Mouse (Mus musculus) CH12.LX (cell line): ENCODE data around the gene Olfr571. TPM values are rescaled to one million over a fixed set of nuclear protein-coding genes. Genes with fewer than 3 reads are reported as not detected.

ENCODE experiments used
- DNase-seq: peaks from one replicate; pipeline ENCODE4 v3.0.0-alpha.2; 2013; ENCODE audit errors: extremely low read depth
- H3K27ac ChIP-seq: 2 replicates; pipeline ENCODE4 v1.5.1; 2012; ENCODE audit warnings: low read depth, mild to moderate bottlenecking, control low read depth, moderate library complexity; ENCODE audit not compliant: insufficient read depth
- H3K27me3 ChIP-seq: replicated peaks from 2 replicates; pipeline ENCODE3; 2012; ENCODE audit warnings: inconsistent platforms
- H3K36me3 ChIP-seq, 2 experiments: replicated peaks in 1 of 2; 2 replicates each; pipeline versions ENCODE3 to v1.6.1; 2012; ENCODE audit warnings: inconsistent platforms in 1 of 2, low read length in 1 of 2, mild to moderate bottlenecking in 1 of 2, mixed read lengths in 1 of 2, moderate library complexity in 1 of 2; ENCODE audit not compliant: control insufficient read depth in 1 of 2, insufficient read depth in 1 of 2
- H3K4me1 ChIP-seq, 2 experiments: 2 replicates each; pipeline ENCODE4 v1.6.1; 2012; ENCODE audit warnings: inconsistent platforms in 1 of 2, moderate library complexity in 1 of 2; ENCODE audit not compliant: insufficient read depth in 2 of 2, control insufficient read depth in 1 of 2
- H3K4me2 ChIP-seq: 2 replicates; pipeline ENCODE4 v1.6.1; 2012; ENCODE audit warnings: low read depth, mild to moderate bottlenecking, control low read depth; ENCODE audit not compliant: poor library complexity, insufficient read depth, severe bottlenecking
- H3K4me3 ChIP-seq, 3 experiments: fragments of 150-350 bp in 1 of 3; sonication (generic) in 1 of 3; replicated peaks in 1 of 3; 2 replicates each; pipeline versions ENCODE3 to v1.5.1; 2011 to 2012; ENCODE audit warnings: low read depth in 2 of 3, low read length in 2 of 3, mild to moderate bottlenecking in 2 of 3, moderate library complexity in 2 of 3, control low read depth in 1 of 3, improper control_type of control experiment in 1 of 3, inconsistent platforms in 1 of 3, mixed read lengths in 1 of 3; ENCODE audit not compliant: poor library complexity in 1 of 3
- H3K79me2 ChIP-seq: replicated peaks from 2 replicates; pipeline ENCODE4 v1.6.1; 2012; ENCODE audit warnings: mild to moderate bottlenecking, moderate library complexity; ENCODE audit not compliant: control insufficient read depth, poor library complexity, insufficient read depth, severe bottlenecking; ENCODE audit errors: extremely low read depth
- H3K9ac ChIP-seq: 2 replicates; pipeline ENCODE4 v1.6.1; 2012; ENCODE audit warnings: low read depth, mild to moderate bottlenecking, control low read depth, moderate library complexity; ENCODE audit not compliant: insufficient read depth
- H3K9me3 ChIP-seq: replicated peaks from 2 replicates; pipeline ENCODE3; 2012; ENCODE audit warnings: low read length, inconsistent platforms, mixed read lengths
- CHD1 ChIP-seq: IDR thresholded peaks from 2 replicates; pipeline ENCODE4 v1.6.1; 2012; ENCODE audit warnings: low read depth, low read length, improper control_type of control experiment, inconsistent platforms
- CHD2 ChIP-seq: IDR thresholded peaks from 2 replicates; pipeline ENCODE4 v1.6.1; 2011; ENCODE audit warnings: low read length, improper control_type of control experiment
- E2F4 ChIP-seq: IDR thresholded peaks from 2 replicates; pipeline ENCODE4 v1.6.1; 2011; ENCODE audit warnings: low read depth, low read length, improper control_type of control experiment; ENCODE audit not compliant: insufficient replicate concordance
- ELF1 ChIP-seq: IDR thresholded peaks from 2 replicates; pipeline ENCODE4 v1.6.1; 2014; ENCODE audit warnings: low read depth, mild to moderate bottlenecking, inconsistent platforms, low read length, improper control_type of control experiment
- EP300 ChIP-seq: IDR thresholded peaks from 2 replicates; pipeline ENCODE4 v1.6.1; 2011; ENCODE audit warnings: low read length, improper control_type of control experiment
- ETS1 ChIP-seq: conservative IDR thresholded peaks from 2 replicates; pipeline ENCODE4 v1.6.1; 2012; ENCODE audit warnings: low read depth, mild to moderate bottlenecking, inconsistent platforms, low read length, improper control_type of control experiment, moderate library complexity
- GABPA ChIP-seq: IDR thresholded peaks from 2 replicates; pipeline ENCODE4 v1.6.1; 2012; ENCODE audit warnings: low read depth, low read length, improper control_type of control experiment, inconsistent platforms; ENCODE audit not compliant: insufficient replicate concordance
- IRF4 ChIP-seq: IDR thresholded peaks from 2 replicates; pipeline ENCODE4 v1.6.1; 2014; ENCODE audit warnings: low read depth, mild to moderate bottlenecking, inconsistent platforms, low read length, improper control_type of control experiment
- JUN ChIP-seq: IDR thresholded peaks from 2 replicates; pipeline ENCODE4 v1.6.1; 2011; ENCODE audit warnings: low read depth, mild to moderate bottlenecking, low read length, improper control_type of control experiment, moderate library complexity; ENCODE audit not compliant: insufficient read depth
- JUND ChIP-seq: conservative IDR thresholded peaks from 2 replicates; pipeline ENCODE4 v1.6.1; 2011; ENCODE audit warnings: low read depth, low read length, improper control_type of control experiment
- KAT2A ChIP-seq: IDR thresholded peaks from 2 replicates; pipeline ENCODE4 v1.6.1; 2012; ENCODE audit warnings: low read length, improper control_type of control experiment, inconsistent platforms; ENCODE audit not compliant: insufficient replicate concordance
- MAFK ChIP-seq: IDR thresholded peaks from 2 replicates; pipeline ENCODE4 v1.6.1; 2011; ENCODE audit warnings: low read length, improper control_type of control experiment; ENCODE audit not compliant: insufficient replicate concordance
- MAX ChIP-seq: IDR thresholded peaks from 2 replicates; pipeline ENCODE4 v1.6.1; 2011; ENCODE audit warnings: low read length, improper control_type of control experiment
- MAZ ChIP-seq: IDR thresholded peaks from 2 replicates; pipeline ENCODE4 v1.6.1; 2012; ENCODE audit warnings: low read depth, mild to moderate bottlenecking, inconsistent platforms, low read length, improper control_type of control experiment, moderate library complexity
- MEF2A ChIP-seq: IDR thresholded peaks from 2 replicates; pipeline ENCODE4 v1.6.1; 2014; ENCODE audit warnings: low read depth, mild to moderate bottlenecking, inconsistent platforms, low read length, improper control_type of control experiment, borderline replicate concordance
- NRF1 ChIP-seq: IDR thresholded peaks from 2 replicates; pipeline ENCODE4 v1.6.1; 2014; ENCODE audit warnings: low read depth, mild to moderate bottlenecking, inconsistent platforms, low read length, improper control_type of control experiment, moderate library complexity
- POLR2A ChIP-seq: IDR thresholded peaks from 2 replicates; pipeline ENCODE4 v1.6.1; 2011; ENCODE audit warnings: low read depth, mild to moderate bottlenecking, improper control_type of control experiment, low read length
- RAD21 ChIP-seq: IDR thresholded peaks from 2 replicates; pipeline ENCODE4 v1.6.1; 2011; ENCODE audit warnings: low read depth, mild to moderate bottlenecking, low read length, improper control_type of control experiment, moderate library complexity
- SIN3A ChIP-seq: IDR thresholded peaks from 2 replicates; pipeline ENCODE4 v1.6.1; 2012; ENCODE audit warnings: low read length, improper control_type of control experiment, inconsistent platforms
- TBP ChIP-seq: conservative IDR thresholded peaks from 2 replicates; pipeline ENCODE4 v1.6.1; 2011; ENCODE audit warnings: low read depth, low read length, improper control_type of control experiment
- UBTF ChIP-seq: IDR thresholded peaks from 2 replicates; pipeline ENCODE4 v1.6.1; 2012; ENCODE audit warnings: low read depth, mild to moderate bottlenecking, inconsistent platforms, low read length, improper control_type of control experiment, moderate library complexity
- USF1 ChIP-seq: IDR thresholded peaks from 2 replicates; pipeline ENCODE4 v1.6.1; 2014; ENCODE audit warnings: low read depth, mild to moderate bottlenecking, inconsistent platforms, low read length, improper control_type of control experiment
- USF2 ChIP-seq: conservative IDR thresholded peaks from 2 replicates; pipeline ENCODE4 v1.6.1; 2011; ENCODE audit warnings: low read depth, low read length, improper control_type of control experiment
- ZC3H11A ChIP-seq: IDR thresholded peaks from 2 replicates; pipeline ENCODE4 v1.6.1; 2012; ENCODE audit warnings: low read depth, mild to moderate bottlenecking, inconsistent platforms, low read length, improper control_type of control experiment
- ZKSCAN1 ChIP-seq: IDR thresholded peaks from 2 replicates; pipeline ENCODE4 v1.6.1; 2012; ENCODE audit warnings: low read depth, inconsistent platforms, low read length, improper control_type of control experiment, borderline replicate concordance
- dilution Hi-C: fragments of 300-500 bp; cut with MboI; formaldehyde crosslinking; loops from 2 replicates; pipeline ENCODE4 v1.14.3; 2020; ENCODE audit warnings: low sequenced_read_pairs; ENCODE audit not compliant: extremely low pct_unique_long_range_greater_than_20kb, extremely low pct_ligation_motif_present
- in situ Hi-C: fragments of 300-500 bp; cut with MboI; formaldehyde crosslinking; loops from 3 replicates; pipeline ENCODE4 v1.14.3; 2019; ENCODE audit warnings: low sequenced_read_pairs, low pct_ligation_motif_present, low pct_unique_long_range_greater_than_20kb, mixed read lengths
- polyA plus RNA-seq: library from polyadenylated mRNA; unstranded; fragments of >175 nt; gene quantifications from 2 replicates; pipeline ENCODE4 v1.2.1, GENCODE M21; 2012; ENCODE audit warnings: low read depth; ENCODE audit not compliant: insufficient read length
- total RNA-seq, 2 experiments: library from RNA; depleted of rRNA; stranded (reverse); fragments of 300-350 nt in 1 of 2; fragments of >200 nt in 1 of 2; gene quantifications; 2 replicates each; pipeline ENCODE4 v1.2.3; 2012 to 2014

Olfr571 gene
- total and polyA plus RNA-seq, 3 experiments, result not detected

- Histone ChIP-seq H3K9ac (no peak overlapping the region), H3K4me3 (no peak overlapping the region), H3K9me3 (no peaks in the 10 kb centered on the region), H3K4me2 (no peak overlapping the region), H3K27me3 (no peaks in the 10 kb centered on the region), H3K4me1 (peaks cover 0 to 5% of the 10 kb centered on the region in 2 experiments; a peak in 2 of 4 replicates), H3K79me2 (no peaks in the 10 kb centered on the region), H3K27ac (no peak overlapping the region), H3K36me3 (no peaks in the 10 kb centered on the region)
- dilution Hi-C loops, result no loop called here
- TF ChIP-seq UBTF, result no peak
- TF ChIP-seq RAD21, result no peak
- TF ChIP-seq ZKSCAN1, result no peak
- TF ChIP-seq IRF4, result no peak
- TF ChIP-seq CHD2, result no peak
- no peak for TF ChIP-seq JUND
- TF ChIP-seq SIN3A, result no peak
- TF ChIP-seq POLR2A, result no peak
- TF ChIP-seq E2F4, result no peak
- TF ChIP-seq USF1, result no peak
- TF ChIP-seq GABPA, result no peak
- TF ChIP-seq NRF1, result no peak
- TF ChIP-seq TBP, result no peak
- TF ChIP-seq USF2, result no peak
- no peak for TF ChIP-seq JUN
- no peak for TF ChIP-seq ELF1
- in situ Hi-C loops, result loop anchor here (10.0 kb wide), 2 partner anchors 252 to 412 kb away; partner anchors contain the start of gene Olfr556
- DNase-seq, result no peak
Observed at GRCm38 (mm10) chr7:102916405-102916804, 931 bp downstream of the Olfr571 start.

DNA sequence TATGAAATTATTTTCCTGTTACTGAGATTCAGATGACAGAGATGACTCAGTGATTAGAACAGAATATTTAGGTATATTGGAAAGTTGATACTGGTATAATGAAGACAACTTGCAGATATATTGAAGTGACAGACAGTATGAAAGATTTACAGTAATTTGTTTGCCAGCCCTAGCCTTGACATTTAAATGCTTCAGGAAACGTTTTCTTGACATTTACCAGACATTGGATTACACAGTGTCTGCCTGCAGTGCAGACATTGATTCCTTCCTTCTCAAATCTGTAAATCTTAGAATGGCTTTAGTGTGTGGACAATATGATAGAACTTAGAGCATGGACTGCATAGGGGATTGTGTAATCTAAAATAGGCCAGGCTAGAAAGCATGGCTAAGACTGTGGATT, 2.1 kb downstream of the Olfr571 start:
- Histone ChIP-seq H3K4me1 (peaks cover 0 to 5% of the 10 kb centered on the region in 2 experiments; a peak in 2 of 4 replicates), H3K27ac (no peak overlapping the region), H3K9me3 (no peaks in the 10 kb centered on the region), H3K4me3 (no peak overlapping the region), H3K79me2 (no peaks in the 10 kb centered on the region), H3K36me3 (no peaks in the 10 kb centered on the region), H3K4me2 (no peak overlapping the region), H3K9ac (no peak overlapping the region), H3K27me3 (no peaks in the 10 kb centered on the region)
- TF ChIP-seq CHD2, result no peak
- no peak for TF ChIP-seq EP300
- TF ChIP-seq MAZ, result no peak
- no peak for TF ChIP-seq KAT2A
- no peak for TF ChIP-seq TBP
- TF ChIP-seq ZKSCAN1, result no peak
- TF ChIP-seq ELF1, result no peak
- TF ChIP-seq CHD1, result no peak
- TF ChIP-seq ETS1, result no peak
- TF ChIP-seq JUN, result no peak
- TF ChIP-seq SIN3A, result no peak
- TF ChIP-seq UBTF, result no peak
- TF ChIP-seq ZC3H11A, result no peak
- TF ChIP-seq E2F4, result no peak
- TF ChIP-seq MEF2A, result no peak
- TF ChIP-seq MAX, result no peak
- TF ChIP-seq IRF4, result no peak
- no peak for TF ChIP-seq MAFK
- no peak for DNase-seq
- in situ Hi-C loops, result loop anchor here (10.0 kb wide), 2 partner anchors 250 to 410 kb away; partner anchors contain the start of gene Olfr556
- dilution Hi-C loops, result no loop called here
